Mouse (Mus musculus) gastrocnemius, adult 2 months (tissue): ENCODE results near the gene Ksr1. TPM values are rescaled to one million over a fixed set of nuclear protein-coding genes. Genes with fewer than 3 reads are reported as not detected.

Source experiments
- DNase-seq: peaks from one replicate; pipeline ENCODE4 v3.0.0; 2022
- H3K27ac ChIP-seq: fragments of 200-600 bp; 2 replicates; pipeline ENCODE4 v1.8.1; 2022; ENCODE audit warnings: mild to moderate bottlenecking
- H3K4me3 ChIP-seq: fragments of 200-600 bp; 2 replicates; pipeline ENCODE4 v1.8.1; 2022; ENCODE audit warnings: mild to moderate bottlenecking, moderate library complexity
- CTCF ChIP-seq: fragments of 200-600 bp; IDR thresholded peaks from 2 replicates; pipeline ENCODE4 v1.8.1; 2022; ENCODE audit warnings: antibody characterized with exemption, mild to moderate bottlenecking, moderate library complexity
- intact Hi-C: fragments of 180-260 bp; cut with DNase I; formaldehyde crosslinking; loops from one replicate; pipeline ENCODE4 v1.15.1; 2025
- total RNA-seq, 2 experiments: library from RNA; stranded (reverse); gene quantifications; 2 replicates each; pipeline ENCODE4 v1.2.3; 2021

The Ksr1 gene
- total RNA-seq, 2 experiments from 2014 or later = 92.9 to 98.3 TPM

DNA sequence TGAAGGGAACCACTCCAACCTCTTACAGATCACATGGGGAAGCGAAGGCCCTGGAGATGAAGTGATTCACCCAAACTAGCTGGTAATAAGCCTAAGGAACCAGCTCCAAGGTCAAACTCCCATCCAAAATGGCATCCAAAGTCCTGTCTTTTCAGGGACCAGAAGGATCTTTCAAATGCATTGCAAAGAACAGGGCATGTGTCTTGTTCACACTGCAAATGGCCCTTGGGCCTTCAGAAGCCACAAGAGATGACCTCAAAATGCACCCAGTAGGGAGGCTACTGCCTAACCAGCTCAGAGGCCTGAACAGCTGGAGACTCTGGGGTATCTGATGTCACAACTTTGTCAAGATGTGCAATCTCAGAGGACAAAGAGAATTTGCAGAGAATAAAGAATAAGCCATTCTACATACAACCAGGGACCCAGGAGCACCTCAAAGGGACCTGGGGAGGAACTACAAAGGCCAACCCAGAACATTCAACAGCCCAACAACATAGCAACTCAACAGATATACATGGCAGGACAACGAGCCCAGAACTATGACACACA lies 2.1 kb downstream of the Ksr1 start:
- TF ChIP-seq CTCF = no peak
- DNase-seq = no peak
- Histone ChIP-seq H3K4me3 (peak overlapping the region; percentile 80), H3K27ac (peak overlapping the region; percentile 93)
- intact Hi-C loops = loop anchor here (2.0 kb wide), 1 partner anchor 113 kb away; no protein-coding TSS in a partner anchor

DNA sequence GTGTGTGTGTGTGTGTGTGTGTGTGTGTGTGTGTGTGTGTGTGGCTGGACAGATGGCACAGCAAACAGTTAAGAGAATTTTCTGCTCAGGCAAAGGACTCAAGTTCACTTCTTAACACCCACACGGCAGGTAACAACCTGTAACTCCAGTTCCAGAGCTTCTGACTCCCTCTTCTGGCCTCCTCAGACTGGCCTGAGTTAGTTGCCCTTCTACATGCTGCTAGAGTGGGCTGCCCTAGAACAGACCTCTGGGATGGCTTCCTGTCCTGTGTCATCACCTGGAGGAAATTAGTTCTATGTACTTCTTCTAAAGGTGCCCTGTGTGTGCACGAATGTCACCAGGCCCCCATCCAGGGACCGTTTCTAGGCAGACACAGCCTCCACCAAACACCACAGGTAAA lies 2.9 kb downstream of the Ksr1 start:
- Histone ChIP-seq H3K27ac (no peak overlapping the region), H3K4me3 (no peak overlapping the region)
- intact Hi-C loops = no loop called here
- DNase-seq = no peak
- no peak for TF ChIP-seq CTCF

DNA sequence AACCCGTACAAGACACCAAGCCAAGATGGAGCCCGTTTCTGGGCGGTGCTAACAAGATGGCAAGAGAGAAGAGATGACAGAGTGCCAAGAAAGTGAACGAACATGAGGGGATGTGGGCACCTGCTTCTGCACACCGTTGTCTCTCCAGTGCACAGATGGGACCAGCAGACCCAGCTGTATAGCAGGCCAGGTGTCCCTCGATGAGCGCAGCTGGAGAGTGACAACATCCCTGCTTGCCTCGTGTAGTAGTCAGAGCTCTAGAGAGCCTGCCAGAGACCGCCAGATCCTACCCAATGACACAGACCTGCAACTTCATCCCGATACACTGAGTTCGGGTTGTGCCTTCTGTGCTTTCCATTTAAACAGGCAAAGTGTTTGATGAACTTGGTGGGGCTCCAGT lies 3.8 kb downstream of the Ksr1 start:
- no peak for DNase-seq
- intact Hi-C loops = no loop called here
- Histone ChIP-seq H3K27ac (no peak overlapping the region; the same call in 1 of the 2 replicates), H3K4me3 (no peak overlapping the region)
- TF ChIP-seq CTCF = no peak

DNA sequence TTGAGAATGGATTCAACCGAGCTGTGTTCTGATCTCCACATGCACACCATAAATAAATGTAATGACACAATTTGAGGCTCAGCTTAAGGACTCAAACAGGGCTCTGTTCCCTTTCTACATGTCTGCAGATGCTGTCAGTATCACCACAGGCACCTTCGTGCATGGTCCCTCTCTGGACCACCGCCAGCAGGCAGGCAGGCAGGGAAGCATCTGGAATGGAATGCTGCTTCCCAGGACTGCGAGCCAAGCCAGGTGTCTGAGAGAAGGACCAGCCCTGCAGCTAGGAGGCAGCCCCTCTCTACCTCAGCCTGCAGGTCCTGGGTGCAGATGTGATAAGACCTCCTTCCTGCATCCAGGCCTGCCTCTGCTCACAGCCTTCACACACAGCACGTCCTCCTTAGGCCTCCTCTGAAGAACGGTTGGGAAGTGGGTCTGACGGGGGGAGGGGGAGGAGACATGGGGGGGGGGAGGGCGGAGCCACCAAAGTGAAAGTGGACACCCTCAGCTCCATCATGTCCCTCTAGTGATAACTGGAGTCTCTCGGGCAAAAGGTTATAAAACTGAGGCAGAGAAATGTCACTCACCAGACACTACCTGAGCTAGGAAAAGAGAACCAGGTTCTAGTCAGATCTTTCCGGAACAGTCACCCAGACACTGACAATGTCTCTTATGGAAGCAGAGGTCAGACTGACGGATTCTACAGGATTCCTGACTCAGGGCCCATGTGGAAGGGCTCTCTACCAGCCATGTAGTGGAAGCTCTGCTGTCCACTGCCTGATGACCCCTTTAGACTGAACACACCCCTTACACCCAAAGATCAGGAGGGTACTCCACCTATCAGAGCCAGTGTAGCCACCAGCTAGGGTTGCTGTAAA lies 4.7 kb downstream of the Ksr1 start:
- DNase-seq = no peak
- peak overlapping the region; percentile 5; the same call in 1 of the 2 replicates for H3K4me3 ChIP-seq
- no peak for TF ChIP-seq CTCF
- H3K27ac ChIP-seq = peak overlapping the region; percentile 38; the same call in 1 of the 2 replicates
- intact Hi-C loops = no loop called here

DNA sequence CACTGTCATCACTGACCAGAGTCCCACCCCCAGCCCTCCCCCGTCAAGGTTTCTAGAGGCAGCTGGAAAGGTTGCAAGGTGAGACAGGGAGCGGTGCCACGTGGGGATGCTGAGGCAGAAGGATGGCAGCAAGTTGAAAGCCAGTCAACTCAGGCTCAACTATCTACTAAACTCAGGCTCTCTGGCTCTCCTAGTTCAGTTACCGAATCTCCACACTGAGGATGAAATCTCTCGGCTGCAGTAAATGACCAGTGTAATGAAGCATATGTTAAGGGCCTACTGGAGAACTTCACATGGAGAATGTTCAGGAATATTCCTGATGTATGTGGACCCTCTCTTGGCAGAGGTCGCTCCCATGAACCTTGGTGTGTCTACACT lies 5.7 kb downstream of the Ksr1 start:
- no peak for TF ChIP-seq CTCF
- no peak overlapping the region for H3K27ac ChIP-seq

DNA sequence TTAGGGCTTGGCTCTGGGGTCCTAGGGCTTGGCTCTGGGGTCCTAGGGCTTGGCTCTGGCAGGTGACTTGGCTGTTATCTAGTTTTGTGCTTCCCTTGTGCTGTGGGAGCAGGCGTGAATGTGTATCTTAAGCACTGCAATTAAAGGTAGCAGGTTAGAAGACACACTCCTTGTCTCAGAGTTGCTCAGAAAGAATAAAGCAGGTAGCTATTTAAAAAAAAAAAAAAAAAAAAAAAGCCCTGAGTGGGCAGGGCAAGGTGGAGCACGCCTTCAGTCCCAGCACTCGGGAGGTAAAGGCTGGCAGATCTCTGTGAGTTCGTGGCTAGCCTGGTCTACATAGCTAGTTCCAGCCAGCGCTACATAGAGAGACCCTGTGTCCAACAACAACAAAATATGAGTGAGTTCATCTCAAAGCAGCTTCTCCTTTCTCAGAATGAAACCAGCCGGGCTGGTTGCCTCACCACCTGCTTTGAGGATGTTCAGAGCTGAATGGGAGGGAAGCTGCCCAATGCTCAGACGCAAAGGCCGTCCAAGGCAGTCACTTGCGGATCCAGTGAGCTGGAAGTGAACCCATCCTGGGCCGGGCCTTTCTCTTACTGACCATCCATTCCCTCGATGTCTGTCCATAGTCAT lies 6.2 kb downstream of the Ksr1 start:
- intact Hi-C loops = no loop called here
- TF ChIP-seq CTCF = no peak
- no peak overlapping the region for H3K4me3 ChIP-seq
- DNase-seq = no peak
- H3K27ac ChIP-seq = no peak overlapping the region

More for the DNA sequence above, 5.7 kb downstream of the Ksr1 start:
- DNase-seq = no peak
- intact Hi-C loops = no loop called here
- no peak overlapping the region for H3K4me3 ChIP-seq

DNA sequence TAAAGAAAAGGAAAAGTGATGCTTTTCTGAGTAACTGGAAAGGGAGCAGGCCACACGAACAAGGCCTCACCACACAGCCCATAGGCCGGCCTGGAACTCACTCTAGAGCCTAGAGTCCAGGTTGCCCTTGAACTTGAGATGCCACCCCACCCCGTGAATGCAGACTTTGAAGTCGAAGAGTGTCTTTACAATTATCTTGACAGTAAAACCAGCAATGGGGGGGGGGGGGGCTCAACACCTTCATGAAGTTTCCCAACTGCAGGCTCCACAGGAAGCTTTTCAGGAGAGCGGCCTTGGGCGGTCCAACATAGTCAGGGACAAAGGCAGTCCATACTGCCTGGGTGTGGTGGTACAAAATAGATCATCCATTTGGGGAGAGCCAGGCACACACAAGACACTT lies 7.6 kb downstream of the Ksr1 start:
- intact Hi-C loops = no loop called here
- no peak for DNase-seq
- Histone ChIP-seq H3K27ac (no peak overlapping the region), H3K4me3 (no peak overlapping the region)
- TF ChIP-seq CTCF = no peak

DNA sequence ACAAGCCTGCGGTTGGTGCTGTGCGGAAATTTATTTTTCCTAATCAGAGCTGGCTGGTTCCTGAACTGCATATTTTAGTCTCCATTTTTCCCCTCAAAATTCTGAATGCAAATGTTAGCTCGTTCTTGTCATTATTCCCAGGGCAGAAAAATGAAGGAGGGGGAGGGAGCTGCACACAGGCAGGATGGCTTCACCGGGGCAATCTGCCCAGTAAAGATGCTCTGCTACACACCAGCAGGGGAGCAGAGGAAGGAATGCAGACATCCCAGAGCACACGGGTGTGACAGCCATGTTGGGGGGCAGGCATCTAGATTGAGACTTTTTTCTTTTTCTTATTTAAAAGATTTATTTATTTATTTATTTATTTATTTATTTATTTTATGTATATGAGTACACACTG lies 9.0 kb downstream of the Ksr1 start:
- no peak overlapping the region for H3K27ac ChIP-seq
- intact Hi-C loops = no loop called here
- no peak for TF ChIP-seq CTCF
- no peak for DNase-seq
- no peak overlapping the region for H3K4me3 ChIP-seq

DNA sequence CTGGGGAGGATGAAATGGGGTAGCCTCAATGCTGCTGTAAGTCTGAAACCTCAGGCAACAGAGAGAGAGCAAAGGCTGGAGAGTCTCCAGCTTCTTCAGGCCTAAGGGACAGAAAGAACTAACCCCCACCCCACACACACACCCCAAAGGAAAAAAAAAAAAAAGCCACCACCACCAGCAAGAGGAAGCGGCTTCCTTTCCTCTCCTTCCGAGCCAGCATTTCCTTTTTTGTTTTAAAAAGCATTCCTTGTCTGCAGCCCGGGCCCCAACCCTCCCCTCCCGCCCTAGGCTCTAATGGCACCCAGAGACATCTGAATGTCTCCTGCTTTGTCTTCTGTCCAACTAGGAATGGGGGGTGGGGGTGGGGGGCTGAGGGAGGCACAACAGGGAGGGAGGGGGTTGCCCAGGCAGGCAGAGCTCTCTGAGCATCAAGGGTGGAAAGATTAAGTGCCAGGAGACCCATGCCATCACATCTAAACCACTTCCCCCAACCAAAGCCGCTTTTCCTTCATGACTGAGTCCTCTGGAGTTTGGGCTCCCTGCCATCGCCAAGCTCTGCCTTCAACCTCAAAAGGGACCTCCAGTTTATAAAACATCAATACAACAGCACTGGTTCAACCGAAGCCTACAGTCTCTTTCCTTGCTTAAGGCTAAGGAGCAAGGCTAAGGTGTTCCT lies 10.4 kb downstream of the Ksr1 start:
- no peak for DNase-seq
- no peak overlapping the region for H3K4me3 ChIP-seq
- H3K27ac ChIP-seq = peak overlapping the region; percentile 66
- no peak for TF ChIP-seq CTCF
- intact Hi-C loops = no loop called here

DNA sequence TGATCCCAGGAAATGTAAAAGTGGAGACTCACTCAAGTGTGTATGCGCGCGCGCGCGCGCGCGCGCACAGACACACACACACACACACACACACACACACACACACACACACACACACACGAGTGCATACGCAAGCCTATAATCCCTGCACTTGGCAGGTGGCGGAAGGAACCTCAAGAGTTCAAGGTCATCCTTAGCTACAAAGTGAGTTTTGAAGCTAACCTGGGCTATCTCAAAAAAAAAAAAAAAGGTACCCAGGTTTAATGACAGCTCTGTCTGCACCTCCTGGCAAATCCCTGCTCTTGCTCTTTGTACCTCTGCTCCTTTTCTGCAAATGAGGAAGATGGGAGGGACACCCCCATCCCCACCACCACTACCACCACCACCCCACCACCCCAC lies 11.1 kb downstream of the Ksr1 start:
- Histone ChIP-seq H3K4me3 (no peak overlapping the region), H3K27ac (no peak overlapping the region)
- intact Hi-C loops = no loop called here
- no peak for DNase-seq
- TF ChIP-seq CTCF = no peak

DNA sequence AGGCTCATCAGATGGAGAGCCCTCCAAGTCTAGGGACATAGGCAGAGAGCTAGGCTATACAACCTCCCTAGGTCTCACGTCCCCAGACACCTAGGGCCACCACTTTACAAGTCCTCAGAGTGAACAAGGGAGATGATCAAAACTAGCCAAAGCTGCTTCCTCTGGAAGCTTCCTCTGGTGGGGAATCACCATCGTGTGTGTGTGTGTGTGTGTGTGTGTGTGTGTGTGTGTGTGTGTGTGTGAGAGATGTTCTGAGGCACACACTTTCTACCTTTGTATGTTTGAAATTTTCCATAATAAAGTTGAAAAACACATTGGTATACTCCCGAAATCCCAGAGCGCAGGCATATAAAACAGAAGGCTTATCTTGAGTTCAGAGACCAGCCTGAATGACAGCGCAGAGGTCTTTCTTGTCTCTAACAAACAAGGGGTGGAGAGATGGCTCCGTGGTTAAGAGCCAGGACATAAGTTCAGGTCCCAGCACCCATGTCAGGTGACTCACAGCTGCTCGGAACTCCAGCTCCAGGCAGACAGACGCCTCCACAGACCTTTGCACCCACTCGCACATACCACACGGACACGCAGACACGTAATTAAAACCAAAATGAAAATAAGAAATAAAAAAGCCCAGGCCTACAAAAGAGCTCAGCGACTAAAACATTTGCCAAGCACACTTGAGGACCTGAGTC lies 11.6 kb downstream of the Ksr1 start:
- DNase-seq = no peak
- H3K4me3 ChIP-seq = no peak overlapping the region
- intact Hi-C loops = no loop called here
- H3K27ac ChIP-seq = no peak overlapping the region
- TF ChIP-seq CTCF = no peak

DNA sequence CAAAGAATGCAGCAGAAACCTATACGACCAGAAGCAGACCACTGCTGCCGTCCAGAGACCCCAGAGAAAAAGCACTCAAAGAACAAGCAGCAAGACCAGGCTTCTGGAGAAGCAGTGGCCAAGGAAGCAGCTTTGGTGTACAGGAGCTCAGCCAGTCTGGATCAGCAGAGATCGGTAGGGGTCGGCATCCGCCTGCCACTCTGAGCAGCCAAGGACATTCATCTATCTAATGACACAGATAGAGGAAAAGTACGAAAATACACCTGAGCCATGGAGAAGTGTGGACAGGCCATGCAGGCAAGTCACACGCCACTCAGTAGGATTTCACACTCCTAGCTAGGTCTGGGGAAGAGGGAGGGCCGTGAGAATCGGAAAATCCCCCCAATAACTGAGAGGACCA lies 12.2 kb downstream of the Ksr1 start:
- intact Hi-C loops = no loop called here
- no peak for DNase-seq
- no peak overlapping the region for H3K4me3 ChIP-seq
- no peak overlapping the region for H3K27ac ChIP-seq
- no peak for TF ChIP-seq CTCF
